Mouse (Mus musculus) hindbrain, embryonic 12.5 days (tissue): ENCODE measurements at regions not wholly inside any gene's neighbourhood (a gene's known extent, or its start where the extent isn't known, plus 50 kb on each side); places are given as distances from the start of the nearest gene placed in this dataset.

ENCODE experiments used
- ATAC-seq: fragments of 200-750 bp; cut with Nextera tagmentation; 2 replicates; pipeline ENCODE4 v1.8.0; 2017; ENCODE audit warnings: moderate TSS enrichment; ENCODE audit not compliant: low FRiP score
- H3K27ac ChIP-seq: fragments of 300-500 bp; sonication (generic); 2 replicates; pipeline ENCODE4 v1.5.1; 2016; ENCODE audit warnings: mild to moderate bottlenecking
- H3K27me3 ChIP-seq: fragments of 300-500 bp; sonication (generic); 2 replicates; pipeline ENCODE4 v1.6.1; 2016; ENCODE audit warnings: mild to moderate bottlenecking
- H3K36me3 ChIP-seq: fragments of 300-500 bp; sonication (generic); 2 replicates; pipeline ENCODE4 v1.6.1; 2016; ENCODE audit warnings: mild to moderate bottlenecking
- H3K4me1 ChIP-seq: fragments of 300-500 bp; sonication (generic); 2 replicates; pipeline ENCODE4 v1.6.1; 2016
- H3K4me2 ChIP-seq: fragments of 300-500 bp; sonication (generic); replicated peaks from 2 replicates; pipeline ENCODE4 v1.6.1; 2016; ENCODE audit warnings: mild to moderate bottlenecking
- H3K4me3 ChIP-seq: fragments of 300-500 bp; sonication (generic); 2 replicates; pipeline ENCODE4 v1.5.1; 2016; ENCODE audit warnings: mild to moderate bottlenecking
- H3K9ac ChIP-seq: fragments of 300-500 bp; sonication (generic); 2 replicates; pipeline ENCODE4 v1.6.1; 2016; ENCODE audit warnings: mild to moderate bottlenecking, moderate library complexity
- H3K9me3 ChIP-seq: fragments of 300-500 bp; sonication (generic); replicated peaks from 2 replicates; pipeline ENCODE4 v1.6.1; 2016; ENCODE audit warnings: mild to moderate bottlenecking
- WGBS: fragments of 180-500 bp; shearing (Covaris S2); methylation state at CpG from one replicate; pipeline ENCODE4 v1.1.7; 2016; 5-methylcytosine and 5-hydroxymethylcytosine counted together

- Histone ChIP-seq H3K9ac (no peak overlapping the region), H3K27ac (no peak overlapping the region), H3K4me2 (no peak overlapping the region), H3K4me3 (no peak overlapping the region), H3K36me3 (no peaks in the 10 kb centered on the region), H3K4me1 (no peaks in the 10 kb centered on the region), H3K9me3 (no peaks in the 10 kb centered on the region), H3K27me3 (no peaks in the 10 kb centered on the region)
- ATAC-seq = no peak
- 79% methylated on average over 12 of the region's 12 CpGs for whole genome bisulfite sequencing
Measured at GRCm38 (mm10) chr5:49641206-49641830, 116.6 kb upstream of the Kcnip4 start.

GRCm38 (mm10) chr5:49639637-49640036, 114.9 kb upstream of the Kcnip4 start:
- Histone ChIP-seq H3K9ac (no peak overlapping the region), H3K36me3 (no peaks in the 10 kb centered on the region), H3K9me3 (no peaks in the 10 kb centered on the region), H3K27me3 (no peaks in the 10 kb centered on the region), H3K4me3 (no peak overlapping the region), H3K4me2 (no peak overlapping the region), H3K27ac (no peak overlapping the region), H3K4me1 (no peaks in the 10 kb centered on the region)
- WGBS = 94% methylated on average over 4 of the region's 4 CpGs
- no peak for ATAC-seq

DNA sequence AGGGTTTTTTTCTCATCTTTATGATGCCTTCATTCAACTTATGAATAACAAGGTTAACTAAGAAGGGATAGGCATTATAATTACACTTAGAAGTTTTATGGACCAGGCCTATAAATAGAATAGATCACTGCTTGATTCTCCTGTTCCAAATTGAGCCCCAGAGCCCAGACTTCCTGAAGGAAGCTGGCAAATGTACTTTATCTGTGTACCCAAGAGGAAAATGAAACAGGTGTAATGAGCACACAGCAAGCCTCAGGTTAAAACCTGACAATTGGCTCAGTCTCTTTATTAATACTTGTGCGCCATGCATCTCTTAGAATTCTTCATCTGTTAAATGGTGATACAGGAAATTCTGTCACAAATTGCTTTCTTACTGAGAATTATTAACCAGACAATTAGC, 95.4 kb upstream of the Kcnip4 start:
- H3K27me3 ChIP-seq = no peaks in the 10 kb centered on the region
- no peak overlapping the region for H3K4me2 ChIP-seq
- 95% methylated on average over 1 of the region's 1 CpGs for WGBS
- no peaks in the 10 kb centered on the region for H3K9me3 ChIP-seq
- no peaks in the 10 kb centered on the region for H3K36me3 ChIP-seq
- no peak for ATAC-seq
- no peaks in the 10 kb centered on the region for H3K4me1 ChIP-seq
- H3K9ac ChIP-seq = no peak overlapping the region
- H3K27ac ChIP-seq = no peak overlapping the region
- H3K4me3 ChIP-seq = no peak overlapping the region

GRCm38 (mm10) chr5:49606761-49607160, 82.1 kb upstream of the Kcnip4 start:
- Histone ChIP-seq H3K9me3 (no peaks in the 10 kb centered on the region), H3K9ac (no peak overlapping the region), H3K36me3 (no peaks in the 10 kb centered on the region), H3K27ac (no peak overlapping the region), H3K4me2 (no peak overlapping the region), H3K4me1 (no peaks in the 10 kb centered on the region), H3K27me3 (no peaks in the 10 kb centered on the region), H3K4me3 (no peak overlapping the region)
- ATAC-seq = no peak
- 27% methylated on average over 1 of the region's 1 CpGs for WGBS

GRCm38 (mm10) chr5:49580777-49581176, 56.1 kb upstream of the Kcnip4 start:
- H3K9ac ChIP-seq = no peak overlapping the region
- H3K27me3 ChIP-seq = no peaks in the 10 kb centered on the region
- no peaks in the 10 kb centered on the region for H3K36me3 ChIP-seq
- no peak overlapping the region for H3K4me3 ChIP-seq
- H3K4me1 ChIP-seq = no peaks in the 10 kb centered on the region
- 85% methylated on average over 3 of the region's 3 CpGs for WGBS
- H3K9me3 ChIP-seq = no peaks in the 10 kb centered on the region
- ATAC-seq = no peak
- no peak overlapping the region for H3K4me2 ChIP-seq
- H3K27ac ChIP-seq = no peak overlapping the region

GRCm38 (mm10) chr5:49575901-49576300, 51.2 kb upstream of the Kcnip4 start:
- no peak overlapping the region for H3K4me3 ChIP-seq
- H3K36me3 ChIP-seq = no peaks in the 10 kb centered on the region
- no peak overlapping the region for H3K27ac ChIP-seq
- no peak overlapping the region for H3K9ac ChIP-seq
- no peaks in the 10 kb centered on the region for H3K27me3 ChIP-seq
- no peaks in the 10 kb centered on the region for H3K4me1 ChIP-seq
- no peaks in the 10 kb centered on the region for H3K9me3 ChIP-seq
- no peak overlapping the region for H3K4me2 ChIP-seq
- WGBS = 61% methylated on average over 2 of the region's 2 CpGs
- no peak for ATAC-seq
